Mouse (Mus musculus): Measurements from ENCODE around the gene Grm2.

Grm2 gene

DNA sequence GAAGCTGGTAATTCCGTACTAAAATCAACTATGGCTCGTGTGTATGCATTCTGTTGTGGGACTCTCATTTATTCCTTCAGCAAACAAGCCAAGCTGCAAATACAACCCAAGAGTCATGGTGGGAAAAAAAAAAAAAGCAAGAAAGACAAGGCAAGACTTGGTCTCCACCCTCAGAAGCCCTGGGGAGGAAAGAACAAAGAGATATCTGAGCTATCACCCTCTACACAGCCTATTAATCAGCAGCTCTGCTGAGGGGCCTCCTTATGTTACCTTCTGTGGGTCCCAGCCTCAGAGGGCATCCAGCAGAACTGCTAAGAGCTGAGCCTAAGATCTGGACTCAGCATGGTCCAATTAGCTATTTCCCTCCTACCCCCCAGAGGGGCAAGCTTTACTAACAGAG is 18.0 kb upstream of the Grm2 start:
- Histone ChIP-seq H3K27me3 (ENCODE audit: control insufficient read depth, insufficient read depth, low read length, poor library complexity, severe bottlenecking) (no peaks in the 10 kb centered on the region), H3K36me3 (ENCODE audit: control insufficient read depth, insufficient read depth, low read length, poor library complexity, severe bottlenecking) (peaks cover 2% of the 10 kb centered on the region)
- no peak for DNase-seq (ENCODE audit: low read depth, low spot score)

DNA sequence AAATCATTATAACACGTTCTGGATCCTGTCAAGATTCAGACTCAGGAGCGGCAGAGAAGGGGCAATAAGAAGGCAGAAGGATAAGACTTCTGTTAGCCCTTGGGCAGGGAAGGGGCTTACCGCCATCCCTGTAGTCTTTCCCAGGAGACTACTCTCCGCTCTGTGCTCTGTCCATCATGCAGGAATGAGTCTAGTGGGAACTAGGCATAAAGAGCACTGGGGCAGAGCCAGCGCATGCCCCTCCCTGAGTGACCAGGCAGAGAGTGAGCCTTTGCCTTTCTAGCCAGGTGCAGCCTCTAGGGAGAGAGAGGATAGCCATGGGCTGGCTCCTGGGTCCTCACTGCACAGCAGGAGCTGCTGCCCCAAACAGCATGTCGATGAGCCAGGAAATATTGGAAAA is 9.0 kb upstream of the Grm2 start:
- H3K36me3 ChIP-seq (ENCODE audit: control insufficient read depth, insufficient read depth, low read length, poor library complexity, severe bottlenecking) = no peaks in the 10 kb centered on the region
- no peak for DNase-seq (ENCODE audit: low read depth, low spot score)
- no peaks in the 10 kb centered on the region for H3K27me3 ChIP-seq (ENCODE audit: control insufficient read depth, insufficient read depth, low read length, poor library complexity, severe bottlenecking)

- no peaks in the 10 kb centered on the region for H3K27me3 ChIP-seq (ENCODE audit: control insufficient read depth, insufficient read depth, low read length, poor library complexity, severe bottlenecking)
- no peak for DNase-seq (ENCODE audit: low read depth, low spot score)
These were observed 8.6 kb upstream of the Grm2 start for GRCm38 (mm10) chr9:106664433-106664832.

DNA sequence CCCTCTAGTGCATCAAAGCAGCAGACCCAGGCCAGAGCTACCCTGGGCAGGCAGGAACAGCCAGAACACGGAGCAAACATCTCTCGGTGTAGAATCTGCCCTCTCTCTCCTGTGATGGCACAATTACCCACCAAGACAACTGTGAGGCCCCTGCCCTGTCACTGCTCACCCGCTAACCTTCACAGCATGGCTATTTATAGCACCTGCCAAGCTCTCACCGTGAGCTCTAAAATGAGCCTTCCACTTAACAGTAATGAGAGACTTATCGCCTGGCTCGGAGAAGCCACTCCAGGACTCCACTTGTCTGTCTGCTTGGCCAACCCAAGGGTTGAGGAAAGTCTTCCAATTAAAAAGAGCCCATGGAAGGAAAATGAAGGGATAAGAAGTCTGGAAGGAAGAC is 7.3 kb upstream of the Grm2 start:
- no peak for DNase-seq (ENCODE audit: low read depth, low spot score)
- Histone ChIP-seq H3K36me3 (ENCODE audit: control insufficient read depth, insufficient read depth, low read length, poor library complexity, severe bottlenecking) (no peaks in the 10 kb centered on the region; the same call in 1 of the 2 replicates), H3K27me3 (ENCODE audit: control insufficient read depth, insufficient read depth, low read length, poor library complexity, severe bottlenecking) (no peaks in the 10 kb centered on the region)

More at GRCm38 (mm10) chr9:106664433-106664832, 8.6 kb upstream of the Grm2 start:
- no peaks in the 10 kb centered on the region for H3K36me3 ChIP-seq (ENCODE audit: control insufficient read depth, insufficient read depth, low read length, poor library complexity, severe bottlenecking)

GRCm38 (mm10) chr9:106659935-106660334 is 4.1 kb upstream of the Grm2 start:
- no peak for DNase-seq (ENCODE audit: low read depth, low spot score)
- H3K36me3 ChIP-seq (ENCODE audit: control insufficient read depth, insufficient read depth, low read length, poor library complexity, severe bottlenecking) = no peaks in the 10 kb centered on the region; the same call in 1 of the 2 replicates
- no peaks in the 10 kb centered on the region for H3K27me3 ChIP-seq (ENCODE audit: control insufficient read depth, insufficient read depth, low read length, poor library complexity, severe bottlenecking)

DNA sequence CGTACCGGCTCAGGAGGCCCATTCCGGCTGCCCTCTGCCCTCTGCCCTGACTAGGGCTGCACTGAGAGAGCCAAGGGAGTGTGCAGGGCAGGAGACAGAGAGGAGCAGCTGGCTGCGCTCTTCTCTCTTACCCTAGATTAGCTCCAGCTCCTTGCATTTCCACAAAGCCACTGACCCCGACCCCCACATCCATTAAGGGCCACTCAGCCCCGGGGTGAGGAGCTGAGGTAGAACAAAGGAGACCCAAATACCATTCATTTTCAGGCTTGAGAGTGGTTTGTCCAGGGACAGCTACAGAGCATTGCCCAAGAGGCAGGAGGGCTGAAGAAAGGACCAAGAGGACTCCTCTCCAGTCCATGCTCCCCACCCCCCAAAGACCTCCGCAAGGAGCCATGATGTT is 3.6 kb upstream of the Grm2 start:
- H3K27me3 ChIP-seq (ENCODE audit: control insufficient read depth, insufficient read depth, low read length, poor library complexity, severe bottlenecking) = no peaks in the 10 kb centered on the region
- no peak for DNase-seq (ENCODE audit: low read depth, low spot score)
- no peaks in the 10 kb centered on the region; the same call in 1 of the 2 replicates for H3K36me3 ChIP-seq (ENCODE audit: control insufficient read depth, insufficient read depth, low read length, poor library complexity, severe bottlenecking)

DNA sequence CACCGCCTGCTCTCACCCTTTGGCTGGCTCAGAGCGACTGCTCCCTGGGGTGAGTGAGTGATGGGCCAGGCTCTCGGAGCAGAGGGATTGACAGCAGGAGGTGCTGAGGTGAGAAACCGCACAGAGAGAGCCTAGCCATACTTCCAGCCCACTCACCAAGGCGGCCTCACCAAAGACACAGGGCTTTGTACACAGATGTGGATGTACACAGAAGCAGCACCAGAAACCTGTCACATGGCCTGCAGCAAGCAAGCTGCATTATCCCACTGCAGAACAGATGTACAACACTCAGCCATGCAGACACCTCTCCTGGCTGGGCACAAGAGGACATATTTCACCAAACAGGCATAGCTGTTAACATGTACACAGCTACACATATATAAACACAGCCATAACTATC is 1.7 kb upstream of the Grm2 start:
- DNase-seq (ENCODE audit: low read depth, low spot score) = no peak
- Histone ChIP-seq H3K27me3 (ENCODE audit: control insufficient read depth, insufficient read depth, low read length, poor library complexity, severe bottlenecking) (no peaks in the 10 kb centered on the region), H3K36me3 (ENCODE audit: control insufficient read depth, insufficient read depth, low read length, poor library complexity, severe bottlenecking) (no peaks in the 10 kb centered on the region; the same call in 1 of the 2 replicates)

DNA sequence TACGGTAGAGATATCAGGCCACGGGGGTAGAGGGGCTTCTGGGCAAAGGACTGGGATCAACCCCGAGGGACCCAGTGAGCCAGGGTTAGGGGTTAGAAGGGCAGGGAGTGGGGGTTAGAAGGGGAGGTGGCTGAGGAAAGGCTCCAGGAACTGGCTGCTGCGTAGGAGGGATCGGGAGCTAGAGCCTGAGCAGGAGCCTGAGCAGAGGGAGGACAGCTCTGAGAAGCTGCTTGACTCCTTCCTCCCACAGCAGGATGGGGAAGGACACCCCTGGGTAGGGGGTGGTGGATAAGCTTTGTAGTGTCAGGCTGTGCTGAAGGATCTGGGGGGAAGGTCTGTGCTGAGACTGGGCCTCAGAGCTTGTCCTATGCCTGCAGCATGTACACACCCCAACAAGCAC is 938 bp upstream of the Grm2 start:
- no peaks in the 10 kb centered on the region; the same call in 1 of the 2 replicates for H3K36me3 ChIP-seq (ENCODE audit: control insufficient read depth, insufficient read depth, low read length, poor library complexity, severe bottlenecking)
- no peak for DNase-seq (ENCODE audit: low read depth, low spot score)
- no peaks in the 10 kb centered on the region for H3K27me3 ChIP-seq (ENCODE audit: control insufficient read depth, insufficient read depth, low read length, poor library complexity, severe bottlenecking)

- DNase-seq (ENCODE audit: low read depth, low spot score) = no peak
- H3K27me3 ChIP-seq (ENCODE audit: control insufficient read depth, insufficient read depth, low read length, poor library complexity, severe bottlenecking) = no peaks in the 10 kb centered on the region
- no peaks in the 10 kb centered on the region for H3K36me3 ChIP-seq (ENCODE audit: control insufficient read depth, insufficient read depth, low read length, poor library complexity, severe bottlenecking)
These were observed 3.2 kb downstream of the Grm2 start for GRCm38 (mm10) chr9:106652720-106653119.

GRCm38 (mm10) chr9:106647226-106647625 is 8.7 kb downstream of the Grm2 start:
- Histone ChIP-seq H3K36me3 (ENCODE audit: control insufficient read depth, insufficient read depth, low read length, poor library complexity, severe bottlenecking) (no peaks in the 10 kb centered on the region), H3K27me3 (ENCODE audit: control insufficient read depth, insufficient read depth, low read length, poor library complexity, severe bottlenecking) (no peaks in the 10 kb centered on the region)
- DNase-seq (ENCODE audit: low read depth, low spot score) = no peak

- H3K36me3 ChIP-seq (ENCODE audit: control insufficient read depth, insufficient read depth, low read length, poor library complexity, severe bottlenecking) = no peaks in the 10 kb centered on the region
- no peak for DNase-seq (ENCODE audit: low read depth, low spot score)
- no peaks in the 10 kb centered on the region for H3K27me3 ChIP-seq (ENCODE audit: control insufficient read depth, insufficient read depth, low read length, poor library complexity, severe bottlenecking)
These were observed 10.1 kb downstream of the Grm2 start for GRCm38 (mm10) chr9:106645684-106646271.

DNA sequence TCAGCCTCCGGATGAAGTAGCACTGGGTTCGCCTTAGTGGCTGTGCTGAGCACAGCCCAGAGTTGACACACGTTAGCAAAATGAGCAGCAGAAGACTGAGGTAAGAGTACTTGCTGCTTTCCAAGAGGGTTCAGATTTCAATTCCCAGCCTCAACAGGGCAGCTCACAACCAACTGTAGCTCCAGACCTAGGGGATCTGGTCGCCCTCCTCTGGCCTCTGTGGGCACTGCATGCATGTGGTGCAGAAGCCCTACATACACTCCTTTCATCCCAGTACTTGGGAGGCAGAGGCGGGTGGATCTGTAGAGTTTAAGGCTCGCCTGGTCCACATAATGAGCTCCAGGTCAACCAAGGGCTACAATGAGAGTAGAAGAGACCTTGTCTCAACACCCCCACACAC is 12.1 kb downstream of the Grm2 start:
- DNase-seq (ENCODE audit: low read depth, low spot score) = no peak
- Histone ChIP-seq H3K36me3 (ENCODE audit: control insufficient read depth, insufficient read depth, low read length, poor library complexity, severe bottlenecking) (no peaks in the 10 kb centered on the region), H3K27me3 (ENCODE audit: control insufficient read depth, insufficient read depth, low read length, poor library complexity, severe bottlenecking) (no peaks in the 10 kb centered on the region)

GRCm38 (mm10) chr9:106643128-106643527 is 12.8 kb downstream of the Grm2 start:
- DNase-seq (ENCODE audit: low read depth, low spot score) = peak; percentile 66
- Histone ChIP-seq H3K36me3 (ENCODE audit: control insufficient read depth, insufficient read depth, low read length, poor library complexity, severe bottlenecking) (no peaks in the 10 kb centered on the region), H3K27me3 (ENCODE audit: control insufficient read depth, insufficient read depth, low read length, poor library complexity, severe bottlenecking) (no peaks in the 10 kb centered on the region)

GRCm38 (mm10) chr9:106641346-106641745 is 14.5 kb downstream of the Grm2 start:
- no peaks in the 10 kb centered on the region for H3K27me3 ChIP-seq (ENCODE audit: control insufficient read depth, insufficient read depth, low read length, poor library complexity, severe bottlenecking)
- no peak for DNase-seq (ENCODE audit: low read depth, low spot score)
- no peaks in the 10 kb centered on the region for H3K36me3 ChIP-seq (ENCODE audit: control insufficient read depth, insufficient read depth, low read length, poor library complexity, severe bottlenecking)

- no peak for DNase-seq (ENCODE audit: low read depth, low spot score)
- no peaks in the 10 kb centered on the region for H3K27me3 ChIP-seq (ENCODE audit: control insufficient read depth, insufficient read depth, low read length, poor library complexity, severe bottlenecking)
These were observed 17.7 kb downstream of the Grm2 start for GRCm38 (mm10) chr9:106638154-106638553.

GRCm38 (mm10) chr9:106632185-106632584 is 23.7 kb downstream of the Grm2 start:
- no peak for DNase-seq (ENCODE audit: low read depth, low spot score)
- H3K27me3 ChIP-seq (ENCODE audit: control insufficient read depth, insufficient read depth, low read length, poor library complexity, severe bottlenecking) = no peaks in the 10 kb centered on the region

More at GRCm38 (mm10) chr9:106638154-106638553, 17.7 kb downstream of the Grm2 start:
- no peaks in the 10 kb centered on the region for H3K36me3 ChIP-seq (ENCODE audit: control insufficient read depth, insufficient read depth, low read length, poor library complexity, severe bottlenecking)

More at GRCm38 (mm10) chr9:106632185-106632584, 23.7 kb downstream of the Grm2 start:
- H3K36me3 ChIP-seq (ENCODE audit: control insufficient read depth, insufficient read depth, low read length, poor library complexity, severe bottlenecking) = no peaks in the 10 kb centered on the region
